Mouse (Mus musculus): Measurements from ENCODE around the gene Nkapl. TPM values are rescaled to one million over a fixed set of nuclear protein-coding genes. Genes with fewer than 3 reads are reported as not detected.

Gene Nkapl
- total RNA-seq, 2 experiments from 2014 or later, result not detected

DNA sequence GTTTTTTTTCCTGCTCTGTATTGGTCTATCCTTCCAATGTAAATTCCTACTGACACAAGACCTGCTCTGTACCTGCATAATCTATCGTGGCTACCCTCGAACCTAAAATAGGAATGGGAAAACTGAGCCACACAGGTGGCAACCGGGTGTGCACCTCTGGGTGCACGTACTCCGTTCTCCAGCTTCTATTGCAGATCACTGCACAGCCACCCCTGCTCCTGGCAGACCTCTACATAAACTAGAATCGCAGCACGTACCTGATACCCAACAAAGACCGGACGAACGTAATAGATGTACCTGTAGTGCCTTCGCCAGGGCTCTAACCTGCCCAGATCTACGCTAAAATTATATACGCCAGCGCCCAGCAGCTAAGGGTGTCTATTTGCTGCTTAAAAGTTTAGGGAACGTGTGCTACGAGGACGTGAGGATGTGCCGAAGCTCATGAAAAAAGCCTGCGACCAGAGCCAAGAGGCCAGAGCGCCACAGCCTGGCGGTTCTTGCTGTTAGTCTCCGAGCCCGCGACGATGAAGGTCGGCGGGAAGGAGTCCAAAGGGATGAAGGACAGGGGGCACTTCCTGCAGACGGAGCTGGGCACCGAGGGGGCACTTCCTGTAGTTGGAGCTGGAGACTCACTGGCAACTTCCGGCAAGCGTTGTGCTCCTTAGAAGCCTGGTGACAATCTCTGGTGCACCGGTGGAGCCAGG is 27.7 kb downstream of the Nkapl start, which contains the start of gene Pgbd1:
Pgbd1 (minus strand) TSS at position 556 of the 704 bp plus-strand sequence.
- peak; percentile 78 for ATAC-seq (replicated peaks; ENCODE audit: low FRiP score, poor library complexity, severe bottlenecking)

DNA sequence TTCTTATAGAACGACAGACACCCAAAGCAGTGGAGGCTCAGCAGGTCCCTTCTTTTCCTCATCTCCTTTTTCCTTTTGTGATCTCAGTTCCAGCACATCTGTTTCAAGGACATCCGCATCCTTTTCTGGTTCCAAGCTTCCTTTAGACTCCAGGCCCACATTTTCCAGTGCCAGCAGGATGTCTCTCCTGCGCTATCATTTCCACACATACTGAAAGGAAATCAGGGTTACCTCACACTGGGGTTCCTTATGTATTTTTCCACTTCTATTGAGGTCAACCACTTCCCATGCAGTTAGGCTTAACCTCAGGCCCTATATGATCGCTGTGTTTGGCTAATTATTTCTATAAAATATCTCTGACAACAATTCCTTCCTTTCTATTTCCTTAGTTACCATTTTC is 32.8 kb downstream of the Nkapl start:
- ATAC-seq (replicated peaks; ENCODE audit: low FRiP score, poor library complexity, severe bottlenecking), result no peak

DNA sequence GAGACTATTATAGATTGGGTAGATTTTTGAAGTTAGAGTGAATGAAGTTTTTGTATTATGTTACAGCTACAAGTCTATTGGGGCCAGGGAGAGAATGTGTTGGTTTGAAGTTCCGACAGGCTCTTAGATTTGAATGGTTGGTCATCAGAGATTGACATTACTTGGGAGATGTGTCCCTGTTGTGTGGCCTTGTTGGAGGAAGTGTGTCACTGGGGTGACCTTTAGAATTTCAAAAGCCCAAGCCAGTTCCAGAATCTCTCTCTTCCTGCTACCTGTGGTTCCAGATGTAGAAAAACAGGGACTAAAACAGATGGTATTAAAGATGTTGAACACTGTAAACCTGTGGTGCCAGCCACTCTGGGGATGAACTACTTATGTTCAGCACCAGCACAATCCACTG is 40.7 kb downstream of the Nkapl start:
- ATAC-seq (replicated peaks; ENCODE audit: low FRiP score, poor library complexity, severe bottlenecking), result no peak

DNA sequence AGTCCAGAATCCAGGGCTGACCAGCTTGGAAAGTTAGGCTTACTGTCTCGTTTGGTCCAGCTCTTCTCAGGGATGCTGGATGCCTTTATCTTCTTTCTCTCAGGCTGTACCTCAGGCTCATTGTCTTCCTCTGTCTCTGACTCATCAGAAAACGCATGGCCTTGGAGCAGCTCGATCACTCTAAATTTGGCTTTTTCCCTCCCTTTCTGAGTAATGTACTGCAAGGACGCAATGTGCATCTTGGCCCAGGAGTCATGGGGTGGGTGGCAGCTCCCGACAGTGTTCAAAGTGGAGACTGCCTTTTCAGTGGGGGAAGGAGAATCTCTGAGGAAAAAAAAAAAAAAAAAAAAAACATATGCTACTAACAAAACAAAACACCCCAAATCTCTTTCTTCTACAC is 45.0 kb downstream of the Nkapl start:
- no peak for ATAC-seq (replicated peaks; ENCODE audit: low FRiP score, poor library complexity, severe bottlenecking)

DNA sequence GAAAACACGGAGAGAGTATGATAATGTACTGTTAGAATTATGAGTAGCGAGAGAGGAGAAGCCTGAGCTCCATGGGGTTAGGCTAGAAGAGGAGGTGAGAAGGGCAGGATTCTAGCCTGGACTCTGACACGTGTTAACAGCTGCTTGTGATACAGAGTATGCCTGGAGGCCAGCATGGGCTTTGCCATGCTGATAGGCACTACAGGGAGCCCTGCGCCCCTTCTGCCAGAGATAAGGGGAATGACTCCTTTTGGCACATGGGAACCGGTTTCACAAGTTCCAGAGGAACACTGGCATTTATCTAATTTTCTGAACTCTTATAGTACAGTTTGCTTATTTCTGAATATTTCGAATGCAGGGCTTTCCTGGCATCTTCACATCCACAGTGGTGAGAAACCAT is 49.4 kb downstream of the Nkapl start:
- peak; percentile 91 for ATAC-seq (replicated peaks; ENCODE audit: low FRiP score, poor library complexity, severe bottlenecking)

DNA sequence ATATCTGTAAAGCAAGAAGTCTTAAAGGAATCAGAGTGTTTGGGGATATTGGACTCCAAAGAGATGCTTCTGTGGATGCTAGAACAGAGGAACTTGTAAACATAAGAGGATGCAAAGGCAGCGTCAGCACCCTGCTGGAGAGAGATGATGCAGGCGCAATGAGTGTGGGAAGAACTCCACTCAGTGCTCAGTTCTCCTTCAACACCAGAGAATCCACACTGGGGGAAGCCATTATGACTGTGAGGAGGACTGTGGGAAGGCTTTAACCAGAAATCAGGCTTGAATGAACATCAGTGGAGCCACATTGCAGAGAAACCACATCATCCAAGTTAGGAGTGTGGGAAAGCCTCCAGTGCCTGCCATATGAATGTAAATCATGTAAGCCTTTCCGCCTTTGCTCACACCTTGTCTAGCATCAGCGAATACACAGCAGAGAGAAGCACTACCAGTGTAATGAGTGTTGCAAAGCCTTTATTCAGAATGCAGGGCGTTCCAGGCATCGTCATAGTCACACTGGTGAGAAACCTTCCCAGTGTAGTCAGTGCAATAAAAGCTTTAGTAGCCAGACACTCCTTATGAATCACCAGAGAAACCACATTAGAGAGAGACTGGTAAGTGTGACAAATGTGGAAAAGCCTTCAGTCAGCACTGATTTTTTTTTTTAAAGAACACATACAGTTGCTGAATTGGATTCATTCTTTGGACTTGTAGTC is 50.9 kb downstream of the Nkapl start:
- ATAC-seq (replicated peaks; ENCODE audit: low FRiP score, poor library complexity, severe bottlenecking), result no peak

Other genes starting within 250 kb of the Nkapl start
- not detected in 2 replicates for gene Gpx5, start 175.8 kb downstream of the Nkapl start, total RNA-seq (2015; ENCODE audit: low replicate concordance)
- gene Gpx5, start 175.8 kb downstream of the Nkapl start, total RNA-seq (2017; ENCODE audit: low replicate concordance), result not detected in 2 replicates
- not detected in 2 replicates for gene Gpx6, start 156.4 kb downstream of the Nkapl start, total RNA-seq (2015; ENCODE audit: low replicate concordance)
- gene Gpx6, start 156.4 kb downstream of the Nkapl start, total RNA-seq (2017; ENCODE audit: low replicate concordance), result not detected in 2 replicates
- not detected in 2 replicates for gene Olfr1367, start 121.6 kb downstream of the Nkapl start, total RNA-seq (2015; ENCODE audit: low replicate concordance)
- not detected in 2 replicates for gene Olfr1367, start 121.6 kb downstream of the Nkapl start, total RNA-seq (2017; ENCODE audit: low replicate concordance)
- gene Zscan12, start 105.7 kb downstream of the Nkapl start, total RNA-seq (2015; ENCODE audit: low replicate concordance), result 2.9 TPM in 1 of 2 replicates, not detected in the other
- 0.98 and 3.3 TPM in 2 replicates for gene Zscan12, start 105.7 kb downstream of the Nkapl start, total RNA-seq (2017; ENCODE audit: low replicate concordance)
- 33.5 and 39.4 TPM in 2 replicates for gene Zkscan3, start 65.8 kb downstream of the Nkapl start, total RNA-seq (2015; ENCODE audit: low replicate concordance)
- 23.8 and 29.0 TPM in 2 replicates for gene Zkscan3, start 65.8 kb downstream of the Nkapl start, total RNA-seq (2017; ENCODE audit: low replicate concordance)
- gene Pgbd1, start 27.5 kb downstream of the Nkapl start, total RNA-seq (2015; ENCODE audit: low replicate concordance), result not detected in 2 replicates
- not detected in 2 replicates for gene Pgbd1, start 27.5 kb downstream of the Nkapl start, total RNA-seq (2017; ENCODE audit: low replicate concordance)
- gene Zscan26, start 14.8 kb downstream of the Nkapl start, total RNA-seq (2015; ENCODE audit: low replicate concordance), result 4.7 and 8.0 TPM in 2 replicates
- gene Zscan26, start 14.8 kb downstream of the Nkapl start, total RNA-seq (2017; ENCODE audit: low replicate concordance), result 0.98 and 3.2 TPM in 2 replicates
- not detected in 2 replicates for gene Zkscan4, start 10.4 kb upstream of the Nkapl start, total RNA-seq (2015; ENCODE audit: low replicate concordance)
- gene Zkscan4, start 10.4 kb upstream of the Nkapl start, total RNA-seq (2017; ENCODE audit: low replicate concordance), result not detected in 2 replicates
- gene Gm10065, start 10.9 kb upstream of the Nkapl start, total RNA-seq (2015; ENCODE audit: low replicate concordance), result not detected in 2 replicates
- not detected in 2 replicates for gene Gm10065, start 10.9 kb upstream of the Nkapl start, total RNA-seq (2017; ENCODE audit: low replicate concordance)
- 2.9 and 8.4 TPM in 2 replicates for gene AK157302, start 26.7 kb upstream of the Nkapl start, total RNA-seq (2015; ENCODE audit: low replicate concordance)
- 2.0 and 4.1 TPM in 2 replicates for gene AK157302, start 26.7 kb upstream of the Nkapl start, total RNA-seq (2017; ENCODE audit: low replicate concordance)
- gene Gm11273, start 32.9 kb upstream of the Nkapl start, total RNA-seq (2015; ENCODE audit: low replicate concordance), result 4.2 TPM in 1 of 2 replicates, not detected in the other
- gene Gm11273, start 32.9 kb upstream of the Nkapl start, total RNA-seq (2017; ENCODE audit: low replicate concordance), result 1.5 TPM in 1 of 2 replicates, not detected in the other
- gene Zkscan8, start 62.6 kb upstream of the Nkapl start, total RNA-seq (2015; ENCODE audit: low replicate concordance), result 4.0 and 11.7 TPM in 2 replicates
- gene Zkscan8, start 62.6 kb upstream of the Nkapl start, total RNA-seq (2017; ENCODE audit: low replicate concordance), result 1.3 and 1.7 TPM in 2 replicates
- not detected in 2 replicates for gene Olfr1366, start 74.3 kb upstream of the Nkapl start, total RNA-seq (2015; ENCODE audit: low replicate concordance)
- not detected in 2 replicates for gene Olfr1366, start 74.3 kb upstream of the Nkapl start, total RNA-seq (2017; ENCODE audit: low replicate concordance)
- not detected in 2 replicates for gene Olfr1535, start 91.4 kb upstream of the Nkapl start, total RNA-seq (2015; ENCODE audit: low replicate concordance)
- gene Olfr1535, start 91.4 kb upstream of the Nkapl start, total RNA-seq (2017; ENCODE audit: low replicate concordance), result not detected in 2 replicates
- gene Olfr1364, start 113.2 kb upstream of the Nkapl start, total RNA-seq (2015; ENCODE audit: low replicate concordance), result not detected in 2 replicates
- gene Olfr1364, start 113.2 kb upstream of the Nkapl start, total RNA-seq (2017; ENCODE audit: low replicate concordance), result not detected in 2 replicates
- gene Olfr1362, start 145.5 kb upstream of the Nkapl start, total RNA-seq (2015; ENCODE audit: low replicate concordance), result not detected in 2 replicates
- gene Olfr1362, start 145.5 kb upstream of the Nkapl start, total RNA-seq (2017; ENCODE audit: low replicate concordance), result not detected in 2 replicates
- not detected in 2 replicates for gene Olfr11, start 174.0 kb upstream of the Nkapl start, total RNA-seq (2015; ENCODE audit: low replicate concordance)
- not detected in 2 replicates for gene Olfr11, start 174.0 kb upstream of the Nkapl start, total RNA-seq (2017; ENCODE audit: low replicate concordance)
- not detected in 2 replicates for gene Olfr1361, start 194.9 kb upstream of the Nkapl start, total RNA-seq (2015; ENCODE audit: low replicate concordance)
- not detected in 2 replicates for gene Olfr1361, start 194.9 kb upstream of the Nkapl start, total RNA-seq (2017; ENCODE audit: low replicate concordance)
- gene Olfr1360, start 208.9 kb upstream of the Nkapl start, total RNA-seq (2015; ENCODE audit: low replicate concordance), result not detected in 2 replicates
- not detected in 2 replicates for gene Olfr1360, start 208.9 kb upstream of the Nkapl start, total RNA-seq (2017; ENCODE audit: low replicate concordance)
- not detected in 2 replicates for gene Olfr1359, start 229.6 kb upstream of the Nkapl start, total RNA-seq (2015; ENCODE audit: low replicate concordance)
- gene Olfr1359, start 229.6 kb upstream of the Nkapl start, total RNA-seq (2017; ENCODE audit: low replicate concordance), result not detected in 2 replicates
- 989 and 1,130 TPM in 2 replicates for gene Hist1h2bl, start 247.6 kb upstream of the Nkapl start, total RNA-seq (2015; ENCODE audit: low replicate concordance)
- 1,595 and 2,060 TPM in 2 replicates for gene Hist1h2bl, start 247.6 kb upstream of the Nkapl start, total RNA-seq (2017; ENCODE audit: low replicate concordance)
- 22.6 and 24.1 TPM in 2 replicates for gene Hist1h2ai, start 247.9 kb upstream of the Nkapl start, total RNA-seq (2015; ENCODE audit: low replicate concordance)
- gene Hist1h2ai, start 247.9 kb upstream of the Nkapl start, total RNA-seq (2017; ENCODE audit: low replicate concordance), result 2,450 and 5,888 TPM in 2 replicates
- 64.9 and 143 TPM in 2 replicates for gene Hist1h3h, start 249.2 kb upstream of the Nkapl start, total RNA-seq (2015; ENCODE audit: low replicate concordance)
- 379 and 793 TPM in 2 replicates for gene Hist1h3h, start 249.2 kb upstream of the Nkapl start, total RNA-seq (2017; ENCODE audit: low replicate concordance)

All from erythroid progenitor cell, adult 5-6 weeks (primary cell).